Mouse (Mus musculus) heart, adult 2 months (tissue): ENCODE results near the gene Cars2.

Experiments used
- CTCF ChIP-seq: fragments of 200-600 bp; IDR thresholded peaks from 2 replicates; pipeline ENCODE4 v1.8.1; 2022; ENCODE audit warnings: antibody characterized with exemption, mild to moderate bottlenecking, moderate library complexity
- POLR2A ChIP-seq: fragments of 200-500 bp; IDR thresholded peaks from 2 replicates; pipeline ENCODE4 v1.6.1; 2011; ENCODE audit warnings: mild to moderate bottlenecking, low read depth, low read length, control low read depth; ENCODE audit not compliant: insufficient read depth

DNA sequence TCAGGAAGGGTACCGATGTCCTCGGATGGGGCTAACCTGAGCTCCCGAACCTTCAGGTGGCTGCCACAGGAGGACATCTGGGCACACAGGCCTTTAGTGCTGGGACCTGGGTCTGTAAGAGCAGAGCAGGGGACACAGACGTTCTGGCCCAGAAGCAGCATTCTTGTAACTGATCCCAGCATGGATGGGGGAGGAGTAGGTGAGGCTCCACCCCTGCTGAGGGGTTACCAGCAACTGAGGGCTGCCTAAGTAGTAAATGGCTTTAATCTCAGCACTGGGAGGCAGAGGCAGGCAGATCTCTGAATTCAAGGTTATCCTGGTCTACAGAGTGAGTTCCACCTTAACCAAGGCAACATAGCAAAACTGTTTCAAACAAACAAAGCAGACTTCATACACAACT, 7.7 kb downstream of the Cars2 start:
- TF ChIP-seq POLR2A (no peak), CTCF (no peak)
